Mouse (Mus musculus) telencephalon, adult 2 months (tissue): ENCODE measurements around the gene Mtfr1l.
A peak's percentile ranks its signal among the peaks of the same experiment; 100 is the strongest.

ENCODE experiments used
- DNase-seq: peaks from one replicate; pipeline ENCODE4 v3.0.0-alpha.2; 2011; ENCODE audit warnings: low read depth, low spot score

Gene Mtfr1l

GRCm38 (mm10) chr4:134557626-134558249 is 22.6 kb upstream of the Mtfr1l start:
- no peak for DNase-seq

GRCm38 (mm10) chr4:134555956-134556580 is 20.9 kb upstream of the Mtfr1l start:
- no peak for DNase-seq

- no peak for DNase-seq
These were observed 18.4 kb upstream of the Mtfr1l start for GRCm38 (mm10) chr4:134553631-134554030.

- DNase-seq = no peak
These were observed 16.5 kb upstream of the Mtfr1l start, which contains the start of gene Selenon for GRCm38 (mm10) chr4:134551494-134552316. Gene Selenon, minus strand, starts transcription at chr4:134552166.

GRCm38 (mm10) chr4:134549899-134550298 is 14.7 kb upstream of the Mtfr1l start:
- no peak for DNase-seq

GRCm38 (mm10) chr4:134548169-134548938 is 13.2 kb upstream of the Mtfr1l start:
- peak; percentile 26 for DNase-seq

- DNase-seq = no peak
These were observed 11.9 kb upstream of the Mtfr1l start for GRCm38 (mm10) chr4:134546814-134547705.

- DNase-seq = peak; percentile 68
These were observed 8.1 kb upstream of the Mtfr1l start for GRCm38 (mm10) chr4:134543261-134543660.

GRCm38 (mm10) chr4:134542726-134543125 is 7.5 kb upstream of the Mtfr1l start:
- DNase-seq = no peak

GRCm38 (mm10) chr4:134538997-134539580 is 3.9 kb upstream of the Mtfr1l start:
- DNase-seq = no peak

GRCm38 (mm10) chr4:134535787-134536151 is 582 bp upstream of the Mtfr1l start:
- peak; percentile 77 for DNase-seq

- DNase-seq = no peak
These were observed 882 bp downstream of the Mtfr1l start for GRCm38 (mm10) chr4:134534124-134534886.

GRCm38 (mm10) chr4:134533421-134533820 is 1.8 kb downstream of the Mtfr1l start:
- DNase-seq = no peak

GRCm38 (mm10) chr4:134532928-134533327 is 2.3 kb downstream of the Mtfr1l start:
- DNase-seq = no peak

- no peak for DNase-seq
These were observed 9.0 kb downstream of the Mtfr1l start for GRCm38 (mm10) chr4:134526220-134526619.

GRCm38 (mm10) chr4:134525806-134526205 is 9.4 kb downstream of the Mtfr1l start:
- DNase-seq = no peak

GRCm38 (mm10) chr4:134523447-134523846 is 11.7 kb downstream of the Mtfr1l start:
- no peak for DNase-seq

- no peak for DNase-seq
These were observed 15.9 kb downstream of the Mtfr1l start for GRCm38 (mm10) chr4:134519281-134519680.

GRCm38 (mm10) chr4:134518541-134518940 is 16.6 kb downstream of the Mtfr1l start:
- no peak for DNase-seq

- peak; percentile 77 for DNase-seq
These were observed 17.5 kb downstream of the Mtfr1l start for GRCm38 (mm10) chr4:134517719-134518118.
